Mouse (Mus musculus) heart, adult 2 months (tissue): ENCODE data around the gene Efna5.

Source experiments
- CTCF ChIP-seq: fragments of 200-600 bp; IDR thresholded peaks from 2 replicates; pipeline ENCODE4 v1.8.1; 2022; ENCODE audit warnings: antibody characterized with exemption, mild to moderate bottlenecking, moderate library complexity
- POLR2A ChIP-seq: fragments of 200-500 bp; IDR thresholded peaks from 2 replicates; pipeline ENCODE4 v1.6.1; 2011; ENCODE audit warnings: mild to moderate bottlenecking, low read depth, low read length, control low read depth; ENCODE audit not compliant: insufficient read depth

DNA sequence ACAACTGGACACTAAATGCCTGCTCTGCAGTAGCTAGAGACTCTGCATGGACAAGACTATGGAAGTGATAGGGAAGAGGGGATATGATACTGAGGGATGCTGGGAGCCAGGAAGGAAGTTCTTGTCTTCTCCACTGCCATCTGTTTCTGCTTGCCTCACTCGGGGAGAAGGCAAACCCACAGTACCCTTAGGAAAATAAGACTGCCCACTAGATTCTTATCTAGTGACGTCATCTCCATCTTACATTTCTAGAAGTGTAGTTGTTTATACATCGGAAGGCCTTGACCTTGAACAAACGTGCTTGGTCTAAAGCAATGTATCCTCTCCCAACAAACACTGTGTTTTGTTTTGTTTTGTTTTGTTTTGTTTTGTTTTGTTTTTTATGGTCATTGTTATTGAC lies 116.0 kb downstream of the Efna5 start:
- no peak for TF ChIP-seq CTCF
- TF ChIP-seq POLR2A: no peak
